Mouse (Mus musculus) gastrocnemius, postnatal 14 days (tissue): ENCODE results near the gene Rrm2. TPM values are rescaled to one million over a fixed set of nuclear protein-coding genes. Genes with fewer than 3 reads are reported as not detected.

ENCODE experiments used
- DNase-seq: peaks from one replicate; pipeline ENCODE4 v3.0.0; 2021; ENCODE audit warnings: mixed read lengths
- intact Hi-C: fragments of 180-260 bp; cut with DNase I; formaldehyde crosslinking; loops from one replicate; pipeline ENCODE4 v1.15.1; 2025; ENCODE audit warnings: low total_unique reads
- long read RNA-seq, 2 experiments: library from polyadenylated mRNA; stranded (forward); transcript quantifications; one replicate each; pipeline ENCODE4 v2.0.0; 2021
- total RNA-seq, 2 experiments: library from RNA; stranded (reverse); gene quantifications; 2 replicates each; pipeline ENCODE4 v1.2.3; 2021

Rrm2 gene
- 1 to 10 TPM; 8.1 to 8.6 TPM for total RNA-seq
- long read RNA-seq, experiment 1, transcript Rrm2-201 (10 exons, 2,193 nt) = major isoform, 15 of 15 reads
- long read RNA-seq, experiment 1, partial matches to known transcripts = 0 of 15 reads
- long read RNA-seq, experiment 1, other reads (novel, unspliced or antisense) = 0 of 15 reads
- long read RNA-seq, experiment 2, transcript Rrm2-201 (10 exons, 2,193 nt) = major isoform, 14 of 14 reads
- long read RNA-seq, experiment 2, partial matches to known transcripts = 0 of 14 reads
- long read RNA-seq, experiment 2, other reads (novel, unspliced or antisense) = 0 of 14 reads

- intact Hi-C loops = no loop called here
- peak; percentile 95 for DNase-seq
These were observed at the start of gene Rrm2 for GRCm38 (mm10) chr12:24707954-24708823. Rrm2 (plus strand) TSS chr12:24708241.

GRCm38 (mm10) chr12:24658998-24659397, 49.0 kb upstream of the Rrm2 start:
- no peak for DNase-seq
- intact Hi-C loops = no loop called here

DNA sequence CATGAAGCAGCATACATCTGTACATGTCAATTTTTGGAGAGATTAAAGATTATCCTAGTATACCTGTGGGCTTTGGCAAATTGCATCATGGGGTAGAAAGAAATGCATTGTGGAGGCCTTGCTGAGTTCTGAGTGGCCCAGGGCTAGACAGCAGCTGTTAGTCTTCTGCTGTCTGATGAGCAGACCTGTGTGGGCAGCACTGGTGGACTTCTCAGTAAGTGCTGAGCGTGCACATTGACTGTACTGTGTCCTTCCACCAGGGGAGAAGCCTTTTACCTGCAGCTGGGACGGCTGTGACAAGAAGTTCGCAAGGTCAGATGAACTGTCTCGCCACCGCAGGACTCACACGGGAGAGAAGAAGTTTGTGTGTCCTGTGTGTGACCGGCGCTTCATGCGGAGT, 48.1 kb upstream of the Rrm2 start:
- no peak for DNase-seq
- intact Hi-C loops = no loop called here

DNA sequence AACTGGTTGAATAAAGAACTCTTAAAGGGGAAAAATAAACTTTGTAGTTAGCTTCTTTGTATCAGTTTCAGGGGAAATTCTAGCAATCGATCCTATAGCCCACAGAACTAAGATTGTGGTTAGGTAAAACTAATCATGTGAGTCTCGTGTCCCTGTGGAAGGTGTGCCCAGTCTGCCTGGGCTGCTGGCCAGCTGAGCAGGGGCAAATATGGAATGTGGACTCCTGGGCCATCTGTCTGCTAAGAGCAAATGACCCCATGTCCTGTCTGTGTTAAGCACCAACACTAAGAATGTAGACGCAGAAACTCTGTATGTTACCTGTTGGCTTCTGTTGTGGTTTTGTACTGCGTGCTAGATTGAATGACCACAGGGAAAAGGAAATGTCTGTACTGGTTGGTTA, 46.9 kb upstream of the Rrm2 start:
- DNase-seq = no peak

DNA sequence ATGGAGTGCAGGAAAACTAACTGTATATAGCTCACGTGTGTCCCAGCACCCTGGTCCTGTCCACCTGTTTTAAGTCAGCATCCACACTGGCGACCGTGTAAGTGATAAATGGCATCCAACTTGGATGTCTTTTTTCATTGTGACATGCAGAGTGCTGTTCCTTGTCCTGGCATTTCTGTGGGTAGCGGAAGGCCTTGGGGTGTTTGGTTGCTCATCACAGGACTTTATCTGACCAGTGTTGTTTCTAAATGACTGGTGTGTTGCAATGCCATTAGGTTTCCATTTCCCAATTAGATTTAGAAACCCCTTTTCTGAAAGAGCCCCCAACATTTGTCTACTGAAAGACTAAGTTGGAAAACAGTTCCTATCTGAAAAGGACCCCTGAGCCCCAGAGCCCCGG, 45.9 kb upstream of the Rrm2 start:
- DNase-seq = no peak
- intact Hi-C loops = no loop called here

More for the DNA sequence above, 46.9 kb upstream of the Rrm2 start:
- intact Hi-C loops = no loop called here

GRCm38 (mm10) chr12:24680096-24680491, 27.9 kb upstream of the Rrm2 start:
- DNase-seq = peak; percentile 67
- intact Hi-C loops = loop anchor here (10.0 kb wide), 1 partner anchor 205 kb away; no protein-coding TSS in a partner anchor

DNA sequence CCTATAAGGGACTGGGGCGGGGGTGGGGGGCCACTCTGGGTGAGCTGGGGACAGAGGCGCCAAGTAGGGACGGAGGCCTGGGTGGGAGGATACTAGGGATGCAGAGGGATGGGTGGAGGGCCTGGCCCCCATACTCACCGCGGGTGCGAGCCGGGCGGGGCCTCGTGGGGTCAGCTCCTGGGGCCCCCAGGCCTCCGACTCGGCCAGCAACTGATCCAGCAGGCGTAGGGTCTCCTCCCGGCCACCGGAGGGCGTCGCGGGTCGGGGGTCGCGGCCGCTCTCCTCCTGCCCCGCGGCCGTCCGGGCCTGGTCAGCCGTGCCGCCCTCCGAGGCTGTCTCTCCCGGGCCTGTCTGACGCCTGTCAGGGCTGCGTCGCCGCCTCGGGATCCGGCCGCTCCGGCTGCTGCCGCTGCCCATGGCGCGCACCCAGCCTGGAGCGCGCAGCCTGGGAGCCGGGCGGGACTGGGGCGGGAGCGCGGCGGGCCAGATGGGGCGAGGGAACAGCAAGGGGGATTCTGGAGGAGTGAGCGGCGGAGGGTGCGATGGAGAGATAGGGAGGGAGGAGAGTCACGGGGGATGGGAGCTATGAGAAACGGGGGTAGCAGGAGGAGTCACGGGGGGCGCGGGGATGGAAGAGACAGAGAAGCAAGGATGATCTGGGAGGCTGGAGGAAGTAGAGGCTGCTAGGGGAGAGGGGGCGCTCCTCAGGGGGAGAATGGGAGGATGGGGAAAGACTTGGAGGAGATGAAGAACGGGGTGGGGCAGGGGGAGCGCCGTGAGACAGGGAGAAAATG, 27.4 kb upstream of the Rrm2 start:
- peak; percentile 52 for DNase-seq
- intact Hi-C loops = loop anchor here (10.0 kb wide), 1 partner anchor 206 kb away; no protein-coding TSS in a partner anchor

- peak; percentile 35 for DNase-seq
- intact Hi-C loops = loop anchor here (10.0 kb wide), 1 partner anchor 207 kb away; no protein-coding TSS in a partner anchor
These were observed 26.6 kb upstream of the Rrm2 start, which contains the start of gene Cys1 for GRCm38 (mm10) chr12:24681286-24682023. Cys1 (minus strand) TSS chr12:24681813.

DNA sequence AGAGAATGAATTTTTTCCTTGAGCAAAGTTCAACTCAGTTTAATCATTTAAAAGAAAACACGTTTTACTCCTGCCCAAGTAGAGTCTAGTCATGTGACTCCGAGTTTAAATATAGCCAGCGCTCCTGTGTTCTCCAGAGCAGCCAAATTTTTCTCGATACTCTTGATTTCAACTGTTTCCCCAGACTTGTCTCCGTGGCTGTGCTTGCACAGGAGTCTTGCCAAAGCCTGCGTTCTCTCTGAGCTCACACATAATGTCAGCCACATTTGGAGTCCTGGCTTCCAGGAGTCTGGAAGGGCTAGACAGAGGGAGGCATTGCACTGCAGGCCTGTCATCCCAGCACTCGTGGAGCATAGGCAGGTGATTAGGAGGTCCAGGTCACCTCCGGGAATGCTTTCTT, 25.5 kb upstream of the Rrm2 start:
- DNase-seq = peak; percentile 46
- intact Hi-C loops = loop anchor here (10.0 kb wide), 1 partner anchor 208 kb away; no protein-coding TSS in a partner anchor

DNA sequence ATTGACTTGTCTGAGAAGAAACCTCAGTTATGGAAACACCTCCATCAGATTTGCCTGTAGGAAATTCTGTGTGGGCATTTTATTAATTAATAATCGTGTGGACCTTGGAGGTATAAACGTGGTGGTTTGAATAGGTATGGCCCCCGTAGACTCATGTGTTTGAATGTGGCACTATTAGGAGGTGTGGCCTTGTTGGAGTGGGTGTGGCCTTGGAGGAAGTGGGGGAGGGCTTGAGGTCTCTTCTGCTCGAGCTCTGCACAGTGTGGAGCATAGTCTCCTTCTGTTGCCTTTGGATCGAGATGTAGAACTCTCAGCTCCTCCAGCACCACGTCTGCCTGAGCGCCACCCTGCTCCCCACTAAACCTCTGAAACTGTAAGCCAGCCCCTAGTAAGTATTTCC, 24.6 kb upstream of the Rrm2 start:
- intact Hi-C loops = loop anchor here (10.0 kb wide), 1 partner anchor 209 kb away; no protein-coding TSS in a partner anchor
- DNase-seq = no peak

DNA sequence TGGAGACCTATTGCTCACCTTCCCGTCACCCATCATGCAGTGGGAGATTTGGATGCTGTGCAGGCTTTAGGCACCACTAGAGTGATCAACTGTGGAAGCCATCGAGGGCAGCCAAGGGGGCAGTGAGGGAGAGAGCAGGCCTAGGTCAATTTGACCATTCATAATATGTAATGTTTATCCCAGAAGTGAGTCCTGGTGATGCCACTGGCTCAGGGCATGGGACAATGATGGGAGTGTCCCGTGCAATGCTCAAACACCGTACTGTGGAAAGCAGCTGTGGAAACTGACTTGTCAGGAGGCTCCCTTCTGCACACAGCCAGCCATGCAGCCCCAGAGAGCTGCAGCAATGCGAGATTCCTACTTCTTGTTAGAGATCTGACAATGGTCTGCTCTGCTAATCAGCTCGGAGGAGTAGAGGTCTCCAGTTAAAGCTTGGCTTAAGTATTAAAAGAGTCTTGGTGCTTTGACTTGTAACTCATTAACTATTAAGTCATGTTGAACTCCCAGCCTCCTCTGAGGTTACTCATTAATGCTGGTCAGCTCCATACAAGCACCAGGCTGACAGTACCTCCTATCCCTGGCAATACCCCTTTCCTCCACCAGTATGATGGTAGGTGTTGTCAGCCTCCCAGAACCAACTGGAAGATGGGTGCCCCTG, 21.9 kb upstream of the Rrm2 start:
- intact Hi-C loops = loop anchor here (10.0 kb wide), 1 partner anchor 211 kb away; no protein-coding TSS in a partner anchor
- no peak for DNase-seq

GRCm38 (mm10) chr12:24686696-24687346, 21.2 kb upstream of the Rrm2 start:
- intact Hi-C loops = loop anchor here (10.0 kb wide), 1 partner anchor 212 kb away; no protein-coding TSS in a partner anchor
- DNase-seq = no peak

GRCm38 (mm10) chr12:24690351-24690750, 17.7 kb upstream of the Rrm2 start:
- intact Hi-C loops = no loop called here
- no peak for DNase-seq

DNA sequence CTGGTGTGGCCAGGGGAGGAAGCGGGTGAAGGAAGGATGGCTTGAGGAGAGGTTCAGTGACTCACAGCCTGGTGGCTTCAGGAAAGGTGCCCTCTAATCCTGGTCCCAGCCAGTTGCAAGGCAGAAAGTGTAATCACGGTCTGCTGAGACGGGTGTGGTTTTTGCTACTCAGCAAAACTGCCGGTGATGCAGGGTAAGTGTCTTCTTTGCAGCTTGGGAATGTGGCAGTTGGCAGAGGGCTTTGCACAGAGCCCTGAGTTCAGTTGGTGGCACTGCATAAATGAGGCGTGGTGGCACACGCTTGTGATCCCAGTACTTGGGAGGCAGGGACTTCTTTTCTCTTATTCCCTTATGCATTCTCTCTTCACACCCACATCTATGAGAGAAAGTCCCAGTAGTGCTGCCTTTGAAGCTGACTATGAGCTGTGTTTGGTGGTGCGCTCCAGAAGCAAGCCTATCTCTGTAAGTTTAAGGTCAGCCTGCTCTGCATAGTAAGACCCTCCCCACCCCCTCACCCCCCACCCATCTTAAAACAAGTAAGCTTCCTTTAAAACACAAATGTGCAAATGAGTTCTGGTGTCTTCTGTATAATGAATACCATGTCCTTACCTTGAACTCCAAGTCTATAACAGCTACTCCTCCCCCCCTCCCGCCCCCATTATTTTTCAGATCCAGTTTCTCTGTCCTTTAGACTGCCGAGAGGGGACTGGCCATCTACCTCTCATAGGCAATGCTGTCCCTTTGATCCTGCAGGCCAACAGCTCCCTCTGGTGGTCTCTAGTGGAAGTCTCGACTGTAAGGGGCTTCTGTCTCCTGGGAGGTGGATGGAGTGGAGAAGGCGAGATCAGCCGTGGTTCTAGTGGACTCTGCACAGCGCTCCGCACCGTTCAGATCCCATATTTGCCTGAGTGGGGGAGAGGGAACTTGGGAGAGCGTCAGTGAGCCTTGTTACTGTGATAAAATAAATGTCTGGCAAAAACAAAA, 11.2 kb upstream of the Rrm2 start:
- intact Hi-C loops = loop anchor here (2.0 kb wide), 2 partner anchors 18 to 92 kb away; no protein-coding TSS in a partner anchor
- peak; percentile 81 for DNase-seq

- no peak for DNase-seq
- intact Hi-C loops = loop anchor here (2.0 kb wide), 2 partner anchors 19 to 93 kb away; no protein-coding TSS in a partner anchor
These were observed 10.4 kb upstream of the Rrm2 start for GRCm38 (mm10) chr12:24697484-24698204.

DNA sequence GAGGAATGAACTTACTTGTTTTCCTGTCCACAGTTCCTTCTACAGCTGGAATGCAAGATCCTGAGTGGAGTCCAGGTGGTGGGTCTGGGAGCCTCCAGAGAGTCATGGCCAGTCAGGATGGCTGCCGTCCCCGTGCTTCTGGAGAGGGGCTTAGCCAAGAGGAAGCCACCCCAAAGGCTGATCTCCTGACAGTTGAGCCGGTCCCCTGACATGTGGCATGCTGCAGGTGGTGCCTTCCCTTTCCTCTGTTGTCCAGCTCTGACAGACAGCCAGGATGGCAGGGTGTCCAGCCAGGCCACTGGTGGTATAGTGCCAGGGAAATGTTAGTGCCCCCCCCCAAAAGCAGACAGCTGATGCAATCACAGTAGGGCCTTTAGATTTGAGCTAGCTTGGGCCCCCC, 9.5 kb upstream of the Rrm2 start:
- intact Hi-C loops = no loop called here
- DNase-seq = no peak
